Mouse (Mus musculus): Measurements from ENCODE around the gene Gemin6. TPM values are rescaled to one million over a fixed set of nuclear protein-coding genes. Genes with fewer than 3 reads are reported as not detected.
A peak's percentile ranks its signal among the peaks of the same experiment; 100 is the strongest.
"Not testable (repeated sequence)": the region's sequence is repeated elsewhere in the genome, so short reads cannot be mapped to it uniquely, and the experiment has no call there.

Gene Gemin6
- 7.1 and 8.0 TPM in 2 replicates for polyA plus RNA-seq (2012; ENCODE audit: insufficient read depth, insufficient read length, missing spikeins)

DNA sequence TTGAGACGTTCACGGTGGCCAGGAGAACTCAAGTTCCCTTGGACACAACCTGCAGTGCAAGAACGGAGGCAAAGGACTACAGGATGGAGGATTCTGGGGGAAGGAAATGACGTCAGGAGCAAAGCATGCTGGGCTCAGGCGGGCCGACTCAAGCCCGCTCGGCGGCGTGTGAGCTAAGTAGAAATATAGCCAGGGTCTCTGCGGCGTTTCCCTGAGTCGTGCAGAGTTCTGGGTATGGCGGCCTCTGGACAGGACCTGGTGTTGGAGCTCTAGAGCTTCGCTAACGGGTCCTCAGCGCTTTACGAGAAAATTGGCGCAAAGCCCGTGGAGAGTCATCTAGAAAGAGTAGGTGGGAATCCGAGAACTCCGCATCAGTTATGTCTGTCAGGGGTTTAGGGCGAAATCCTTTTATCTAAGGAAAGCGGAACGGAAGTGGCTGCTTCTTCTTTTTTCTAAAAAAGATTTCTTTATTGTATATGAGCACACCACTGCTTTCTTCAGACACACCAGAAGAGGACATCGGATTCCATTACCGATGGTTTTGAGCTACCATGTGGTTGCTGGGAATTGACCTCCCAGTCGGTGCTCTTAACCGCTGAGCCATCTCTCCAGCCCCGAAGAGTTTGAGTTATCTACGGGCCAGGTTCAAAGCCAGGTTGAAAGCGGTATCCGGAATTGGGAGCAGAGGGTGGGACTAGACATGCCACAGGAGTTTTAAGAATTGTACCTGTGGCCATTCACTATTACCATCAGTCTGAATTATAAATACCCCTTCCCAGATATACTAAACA is at the start of gene Gemin6:
TSS of gene Gemin6 (plus strand) at position 116 of the 791 bp plus-strand sequence.
- 0 out of 2 replicates have a peak, but pooled peaks cover 4% of the 10 kb centered on the region for H3K4me1 ChIP-seq (ENCODE audit: control insufficient read depth, insufficient read depth, low read length)
- peak within 1 kb of the TSS; percentile 70 for H3K27ac ChIP-seq (ENCODE audit: insufficient read depth, low read depth, low read length)
- H3K4me3 ChIP-seq (ENCODE audit: insufficient read depth, low read length), result peak within 1 kb of the TSS; percentile 71
- TF ChIP-seq CTCF (IDR thresholded peaks at IDR 0.05; ENCODE audit: low read depth, low read length) (no peak), POLR2A (IDR thresholded peaks at IDR 0.05; ENCODE audit: borderline replicate concordance, low read depth, low read length) (peak; percentile 76; the same call in 1 of the 2 replicates)

DNA sequence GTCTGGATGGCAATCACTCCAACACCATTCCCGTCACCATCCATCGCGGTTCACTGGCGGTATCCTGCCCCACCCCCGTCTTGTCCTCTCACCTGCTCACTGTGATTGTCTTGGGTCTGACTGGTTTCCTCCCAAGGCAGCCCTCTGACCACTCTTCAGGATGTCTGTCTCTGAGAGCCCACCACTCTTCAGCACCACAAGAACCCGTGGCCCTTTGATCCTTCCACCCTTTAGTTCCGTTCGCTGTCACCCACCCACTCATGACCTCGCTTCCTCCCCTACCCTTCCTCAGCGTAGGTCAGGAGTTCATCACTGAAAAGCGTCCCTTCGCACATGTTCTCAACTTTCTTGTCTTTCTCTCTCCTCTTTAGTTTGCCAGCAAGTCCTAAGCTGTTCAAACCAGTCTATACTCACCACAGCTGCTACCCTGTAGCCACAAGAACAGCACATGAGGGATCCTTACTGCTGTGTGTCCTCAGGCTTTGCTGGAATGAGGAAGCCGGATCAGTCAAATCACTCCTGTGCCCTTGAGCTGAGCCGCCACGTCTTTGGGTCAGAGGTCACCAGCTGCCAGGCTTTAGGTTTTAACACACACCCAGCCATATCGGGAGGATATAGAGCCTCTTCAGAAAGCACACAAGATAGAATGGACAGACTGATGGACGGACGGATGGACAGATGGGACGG is 49.4 kb upstream of the Gemin6 start:
- no peak overlapping the region for H3K4me3 ChIP-seq (ENCODE audit: insufficient read depth, low read length)
- peaks cover 24% of the 10 kb centered on the region for H3K4me1 ChIP-seq (ENCODE audit: control insufficient read depth, insufficient read depth, low read length)
- no peak overlapping the region for H3K27ac ChIP-seq (ENCODE audit: insufficient read depth, low read depth, low read length)
- no peak for TF ChIP-seq POLR2A (IDR thresholded peaks at IDR 0.05; ENCODE audit: borderline replicate concordance, low read depth, low read length)

DNA sequence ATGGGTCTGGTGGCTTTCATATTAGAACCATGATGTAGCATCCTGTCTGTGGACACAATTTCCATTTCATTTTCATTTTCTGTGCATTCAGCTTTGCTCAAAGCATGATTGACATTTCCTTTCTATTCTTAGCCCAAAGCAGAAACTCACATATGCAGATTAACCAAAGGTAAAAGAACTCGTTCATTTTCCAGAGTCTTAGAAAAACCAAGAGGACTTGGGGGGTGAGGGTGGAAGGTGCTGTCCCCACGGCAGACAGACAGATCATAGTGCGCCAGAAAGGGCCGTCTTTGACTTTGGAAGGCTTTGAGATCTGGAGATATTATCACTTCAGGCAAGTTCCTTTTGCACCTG is 48.9 kb upstream of the Gemin6 start:
- H3K4me1 ChIP-seq (ENCODE audit: control insufficient read depth, insufficient read depth, low read length), result peaks cover 24% of the 10 kb centered on the region
- no peak overlapping the region for H3K27ac ChIP-seq (ENCODE audit: insufficient read depth, low read depth, low read length)
- no peak for TF ChIP-seq POLR2A (IDR thresholded peaks at IDR 0.05; ENCODE audit: borderline replicate concordance, low read depth, low read length)
- no peak for TF ChIP-seq CTCF (IDR thresholded peaks at IDR 0.05; ENCODE audit: low read depth, low read length)
- H3K4me3 ChIP-seq (ENCODE audit: insufficient read depth, low read length), result no peak overlapping the region

DNA sequence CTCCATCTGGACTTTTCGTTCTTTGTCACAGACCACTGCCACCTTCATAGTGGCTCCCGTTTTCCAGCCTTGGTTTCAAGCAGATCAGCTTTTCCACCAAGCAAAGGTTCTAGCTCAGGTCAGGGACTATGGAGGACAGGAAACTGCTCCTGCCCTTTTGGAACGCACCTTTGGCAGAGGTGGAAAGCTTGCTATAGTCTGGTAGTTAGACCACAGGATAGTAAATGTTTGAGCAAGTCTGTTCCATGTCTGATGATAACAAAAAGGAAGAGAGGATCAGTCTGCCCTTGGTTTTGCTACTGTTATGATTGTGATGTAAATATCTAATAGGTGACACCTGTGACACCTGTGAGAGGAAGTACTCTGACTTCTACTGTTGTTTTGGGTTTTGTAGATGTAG is 48.3 kb upstream of the Gemin6 start:
- TF ChIP-seq POLR2A (IDR thresholded peaks at IDR 0.05; ENCODE audit: borderline replicate concordance, low read depth, low read length), result no peak
- TF ChIP-seq CTCF (IDR thresholded peaks at IDR 0.05; ENCODE audit: low read depth, low read length), result no peak
- Histone ChIP-seq H3K4me1 (ENCODE audit: control insufficient read depth, insufficient read depth, low read length) (peaks cover 24% of the 10 kb centered on the region), H3K27ac (ENCODE audit: insufficient read depth, low read depth, low read length) (no peak overlapping the region), H3K4me3 (ENCODE audit: insufficient read depth, low read length) (no peak overlapping the region)

DNA sequence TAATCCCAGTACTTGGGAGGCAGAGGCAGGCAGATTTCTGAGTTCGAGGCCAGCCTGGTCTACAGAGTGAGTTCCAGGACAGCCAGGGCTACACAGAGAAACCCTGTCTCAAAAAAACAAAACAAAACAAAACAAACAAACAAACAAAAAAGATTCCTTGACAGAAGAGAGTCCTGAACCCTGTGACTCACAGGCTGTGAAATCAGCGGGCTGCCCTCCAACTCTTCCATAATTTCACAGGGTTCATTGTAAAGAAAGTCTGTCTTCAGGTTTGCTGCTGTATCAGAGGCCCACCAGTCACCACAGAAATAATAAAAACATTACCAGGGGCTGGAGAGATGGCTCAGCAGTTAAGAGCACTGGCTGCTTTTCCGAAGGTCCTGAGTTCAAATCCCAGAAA is 45.4 kb upstream of the Gemin6 start:
- not testable (repeated sequence) for H3K27ac ChIP-seq (ENCODE audit: insufficient read depth, low read depth, low read length); H3K4me3 ChIP-seq (ENCODE audit: insufficient read depth, low read length); H3K4me1 ChIP-seq (ENCODE audit: control insufficient read depth, insufficient read depth, low read length)

DNA sequence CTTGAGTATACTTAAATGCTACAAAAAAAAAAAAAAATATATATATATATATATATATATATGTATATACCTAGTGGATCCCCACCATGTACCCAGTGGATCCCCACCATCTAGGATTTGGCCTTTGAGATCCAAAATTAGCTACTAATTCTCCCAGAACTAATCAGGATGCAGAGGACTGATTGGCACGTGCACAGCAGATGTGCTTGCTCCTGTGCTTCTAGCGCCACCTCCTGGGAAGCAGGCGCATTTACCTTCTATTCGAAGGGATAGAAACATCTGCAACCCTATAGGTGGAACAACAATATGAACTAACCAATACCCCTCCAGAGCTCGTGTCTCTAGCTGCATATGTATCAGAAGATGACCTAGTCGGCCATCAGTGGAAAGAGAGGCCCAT is 44.3 kb upstream of the Gemin6 start:
- TF ChIP-seq CTCF (IDR thresholded peaks at IDR 0.05; ENCODE audit: low read depth, low read length), result peak; percentile 81
- no peak for TF ChIP-seq POLR2A (IDR thresholded peaks at IDR 0.05; ENCODE audit: borderline replicate concordance, low read depth, low read length)
- H3K4me3 ChIP-seq (ENCODE audit: insufficient read depth, low read length), result no peak overlapping the region
- peaks cover 4% of the 10 kb centered on the region for H3K4me1 ChIP-seq (ENCODE audit: control insufficient read depth, insufficient read depth, low read length)
- H3K27ac ChIP-seq (ENCODE audit: insufficient read depth, low read depth, low read length), result no peak overlapping the region

DNA sequence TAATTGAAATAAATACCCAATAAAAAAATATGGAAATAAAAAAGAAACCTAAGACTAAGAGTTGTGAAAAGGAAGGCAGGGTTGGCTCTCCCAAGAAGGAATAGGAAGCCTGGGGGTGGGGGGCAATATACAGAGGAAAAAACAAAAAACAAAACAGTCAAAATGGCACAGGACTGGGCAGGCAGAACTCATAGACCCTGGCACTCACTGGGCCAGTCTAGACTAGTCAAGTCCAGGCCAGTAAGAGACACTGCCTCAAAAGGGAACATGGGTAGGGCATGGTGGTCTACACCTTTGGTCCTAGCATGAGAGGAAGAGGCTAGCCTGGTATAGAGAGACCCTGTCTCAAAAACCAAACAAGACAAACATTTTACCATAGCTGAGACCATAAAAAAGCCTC is 43.8 kb upstream of the Gemin6 start:
- no peak overlapping the region for H3K27ac ChIP-seq (ENCODE audit: insufficient read depth, low read depth, low read length)
- TF ChIP-seq POLR2A (IDR thresholded peaks at IDR 0.05; ENCODE audit: borderline replicate concordance, low read depth, low read length) (no peak), CTCF (IDR thresholded peaks at IDR 0.05; ENCODE audit: low read depth, low read length) (no peak)
- no peak overlapping the region for H3K4me3 ChIP-seq (ENCODE audit: insufficient read depth, low read length)
- peaks cover 2% of the 10 kb centered on the region; the same call in 1 of the 2 replicates for H3K4me1 ChIP-seq (ENCODE audit: control insufficient read depth, insufficient read depth, low read length)

DNA sequence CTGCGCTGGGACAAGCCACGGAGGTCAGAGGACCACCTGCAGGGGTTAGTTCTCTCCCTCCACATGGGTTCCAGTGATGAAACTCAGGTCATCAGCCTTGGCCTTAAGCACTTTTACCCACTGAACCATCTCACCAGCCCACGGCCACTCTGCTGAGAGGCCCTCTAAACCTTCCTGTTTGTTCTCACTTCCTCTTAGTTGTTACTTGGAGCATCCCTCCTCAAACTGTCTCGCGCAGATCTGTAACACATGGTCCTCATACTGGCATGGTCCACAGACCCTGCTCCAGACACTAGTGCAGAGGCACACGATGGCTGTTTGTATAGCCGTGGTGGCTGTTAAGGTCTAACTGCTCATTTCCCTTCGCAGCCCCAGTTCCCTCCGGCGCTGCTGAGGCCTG is 40.6 kb upstream of the Gemin6 start:
- TF ChIP-seq POLR2A (IDR thresholded peaks at IDR 0.05; ENCODE audit: borderline replicate concordance, low read depth, low read length), result no peak
- TF ChIP-seq CTCF (IDR thresholded peaks at IDR 0.05; ENCODE audit: low read depth, low read length), result no peak
- H3K4me3 ChIP-seq (ENCODE audit: insufficient read depth, low read length), result no peak overlapping the region

DNA sequence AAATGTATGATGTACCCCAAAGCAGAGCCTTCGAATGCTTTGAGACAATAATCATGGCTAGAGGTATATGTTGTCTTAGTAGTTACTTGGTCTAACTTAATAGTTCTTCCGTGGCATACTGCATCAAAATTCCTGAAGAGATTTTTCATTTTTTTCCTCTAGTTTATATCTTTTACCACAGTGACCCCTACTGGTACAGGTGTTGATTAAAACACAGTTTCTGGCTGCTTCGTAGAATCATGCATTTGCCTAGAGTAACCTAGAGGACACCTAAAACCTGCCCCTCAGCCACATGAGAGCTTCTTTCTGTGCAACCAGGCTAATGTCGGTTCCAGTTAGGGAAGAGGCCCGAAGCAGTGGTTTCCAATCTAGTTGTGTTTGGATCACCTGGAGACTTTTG is 31.2 kb upstream of the Gemin6 start:
- H3K27ac ChIP-seq (ENCODE audit: insufficient read depth, low read depth, low read length), result no peak overlapping the region
- no peaks in the 10 kb centered on the region for H3K4me1 ChIP-seq (ENCODE audit: control insufficient read depth, insufficient read depth, low read length)
- H3K4me3 ChIP-seq (ENCODE audit: insufficient read depth, low read length), result no peak overlapping the region
- TF ChIP-seq POLR2A (IDR thresholded peaks at IDR 0.05; ENCODE audit: borderline replicate concordance, low read depth, low read length), result no peak
- TF ChIP-seq CTCF (IDR thresholded peaks at IDR 0.05; ENCODE audit: low read depth, low read length), result no peak

More for the DNA sequence above, 40.6 kb upstream of the Gemin6 start:
- 0 out of 2 replicates have a peak, but pooled peaks cover 2% of the 10 kb centered on the region for H3K4me1 ChIP-seq (ENCODE audit: control insufficient read depth, insufficient read depth, low read length)
- H3K27ac ChIP-seq (ENCODE audit: insufficient read depth, low read depth, low read length), result no peak overlapping the region

DNA sequence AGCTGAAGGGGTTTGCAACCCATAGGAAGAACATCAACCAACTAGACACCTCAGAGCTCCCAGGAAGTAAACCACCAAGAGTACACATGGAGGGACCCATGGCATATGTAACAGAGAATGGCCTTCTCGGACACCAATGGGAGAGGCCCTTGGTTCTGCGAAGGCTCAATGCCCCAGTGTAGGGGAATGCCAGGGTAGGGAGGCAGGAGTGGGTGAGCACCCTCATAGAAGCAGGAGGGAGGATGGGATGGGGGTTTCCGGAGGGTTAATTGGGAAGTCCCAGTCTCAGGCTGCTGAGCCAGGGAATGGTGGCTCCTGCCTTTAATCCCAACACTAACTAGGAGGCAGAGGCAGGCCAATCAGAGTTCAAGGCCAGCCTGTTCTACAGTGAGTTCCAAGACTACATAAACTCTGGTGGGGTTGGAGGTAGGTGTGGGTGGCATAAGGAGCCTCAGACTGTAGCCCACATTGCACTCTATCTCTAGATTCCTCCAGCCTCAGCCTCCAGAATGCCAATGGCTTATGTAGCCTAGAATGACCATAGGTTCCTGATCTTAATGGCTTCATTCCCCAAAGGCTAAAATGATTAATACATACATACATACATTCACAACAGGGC is 25.0 kb upstream of the Gemin6 start:
- no peak overlapping the region for H3K4me3 ChIP-seq (ENCODE audit: insufficient read depth, low read length)
- no peaks in the 10 kb centered on the region; the same call in 1 of the 2 replicates for H3K4me1 ChIP-seq (ENCODE audit: control insufficient read depth, insufficient read depth, low read length)
- TF ChIP-seq POLR2A (IDR thresholded peaks at IDR 0.05; ENCODE audit: borderline replicate concordance, low read depth, low read length) (no peak), CTCF (IDR thresholded peaks at IDR 0.05; ENCODE audit: low read depth, low read length) (no peak)
- H3K27ac ChIP-seq (ENCODE audit: insufficient read depth, low read depth, low read length), result no peak overlapping the region

Measured in bone marrow macrophage, adult 2 months (primary cell).